Mouse (Mus musculus) naive thymus-derived CD4-positive, alpha-beta T cell, adult 2 months (primary cell): ENCODE data around the gene Rapgef3.

Source experiments
- DNase-seq: peaks from one replicate; pipeline ENCODE4 v3.0.0-alpha.2; 2011; ENCODE audit warnings: low read depth

Gene Rapgef3

DNA sequence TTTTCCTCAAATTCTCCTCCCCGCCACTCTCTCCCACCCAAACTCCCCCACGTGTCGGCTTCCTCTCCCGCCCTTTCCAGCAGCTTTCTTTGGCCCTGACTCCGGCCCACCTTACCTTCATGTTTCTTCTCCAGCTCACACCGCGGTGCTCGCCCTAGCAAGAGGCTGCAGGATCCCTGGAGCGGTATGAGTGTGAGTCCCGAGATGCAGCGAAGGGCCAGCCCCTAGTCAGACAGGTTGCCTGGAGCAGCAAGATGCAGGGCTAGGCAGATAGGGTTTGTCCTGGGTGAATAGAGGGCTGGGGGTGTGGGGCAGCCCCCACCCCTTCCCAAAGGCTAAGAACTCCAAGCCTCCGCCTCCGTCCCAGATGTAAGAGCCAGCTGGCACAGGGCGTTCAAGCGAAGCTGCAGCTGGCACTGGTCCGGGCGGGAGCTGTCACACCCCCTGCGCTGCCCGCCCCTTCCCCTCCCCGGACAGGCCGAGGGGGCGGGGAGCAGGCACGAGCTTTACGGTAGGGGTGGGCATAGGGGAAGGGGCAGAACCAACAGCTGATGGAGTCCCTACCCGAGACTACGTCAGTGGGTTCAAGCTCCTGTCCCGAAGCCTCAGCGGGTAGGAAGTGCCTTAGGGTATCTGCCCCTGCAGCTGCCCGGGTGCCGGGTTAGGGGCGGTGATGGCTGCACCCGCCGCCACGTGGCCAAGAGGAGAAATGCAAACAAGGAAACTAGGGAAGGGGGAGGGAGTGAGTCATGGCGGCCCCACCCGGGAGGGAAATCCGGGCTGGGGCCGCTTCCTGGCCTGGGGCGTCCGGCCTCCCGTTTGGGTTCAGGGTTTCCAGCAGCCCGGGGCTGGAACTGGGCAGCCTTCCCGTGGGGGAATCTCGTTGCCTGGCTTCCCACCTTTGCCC lies at the start of gene Rapgef3:
TSS of gene Rapgef3 (minus strand) at position 693 of the 907 bp plus-strand sequence.
- peak; percentile 84 for DNase-seq

DNA sequence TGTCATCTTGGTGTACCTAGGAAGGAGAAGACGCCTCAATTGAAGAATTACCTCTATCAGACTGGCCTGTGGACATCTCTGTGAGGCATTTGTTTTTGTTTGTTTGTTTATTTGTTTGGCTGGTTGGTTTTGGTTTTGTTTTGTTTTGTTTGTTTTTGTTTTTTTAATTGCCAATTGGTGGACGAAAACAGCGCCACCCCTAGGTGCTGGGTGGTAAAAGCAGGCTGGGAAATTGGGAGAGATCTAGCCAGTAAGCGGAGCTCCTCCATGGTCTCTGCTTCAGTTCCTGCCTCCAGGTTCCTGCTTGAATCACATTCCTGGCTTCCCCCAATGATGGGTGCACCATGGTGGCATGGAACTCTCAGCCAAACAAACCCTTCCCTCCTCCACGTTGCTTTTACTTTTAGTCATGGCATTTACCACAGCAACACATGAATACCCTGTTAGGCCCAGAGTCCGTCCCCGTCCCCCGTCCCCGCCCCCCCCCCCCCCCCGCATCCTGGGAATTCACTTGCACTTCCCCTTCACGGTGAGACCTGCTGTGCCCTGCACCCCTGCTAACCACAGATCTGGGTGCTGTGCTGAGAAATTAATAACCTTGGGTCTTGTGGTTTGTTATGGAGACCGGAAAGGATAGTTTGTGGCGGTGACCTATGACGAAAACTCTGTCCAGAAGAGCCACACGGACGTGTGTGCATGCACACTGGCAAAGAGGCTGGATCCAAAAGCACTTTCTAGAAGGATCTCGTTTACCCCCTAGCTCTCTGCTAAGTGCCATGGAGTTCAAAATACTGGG lies 48.6 kb upstream of the Rapgef3 start:
- no peak for DNase-seq

DNA sequence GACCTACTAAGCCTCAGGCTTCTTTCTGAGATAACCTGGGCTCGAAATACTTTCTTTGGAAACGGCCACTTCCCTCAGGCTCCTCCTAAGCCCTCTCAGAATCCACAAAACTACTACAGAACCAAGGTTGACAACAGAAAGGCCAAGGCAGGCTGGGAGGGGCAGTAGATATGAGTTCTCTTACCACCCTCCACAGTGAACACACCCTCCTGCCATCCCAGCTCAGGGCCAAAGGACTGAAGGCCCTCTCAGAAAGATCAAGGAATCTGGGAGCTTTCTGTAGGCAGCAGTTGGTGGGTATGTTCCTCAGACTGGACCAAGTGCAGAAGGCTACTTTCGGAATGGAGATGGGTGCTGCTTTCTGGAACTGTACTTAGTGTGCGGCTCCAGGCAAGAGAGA lies 47.5 kb upstream of the Rapgef3 start:
- DNase-seq: no peak

DNA sequence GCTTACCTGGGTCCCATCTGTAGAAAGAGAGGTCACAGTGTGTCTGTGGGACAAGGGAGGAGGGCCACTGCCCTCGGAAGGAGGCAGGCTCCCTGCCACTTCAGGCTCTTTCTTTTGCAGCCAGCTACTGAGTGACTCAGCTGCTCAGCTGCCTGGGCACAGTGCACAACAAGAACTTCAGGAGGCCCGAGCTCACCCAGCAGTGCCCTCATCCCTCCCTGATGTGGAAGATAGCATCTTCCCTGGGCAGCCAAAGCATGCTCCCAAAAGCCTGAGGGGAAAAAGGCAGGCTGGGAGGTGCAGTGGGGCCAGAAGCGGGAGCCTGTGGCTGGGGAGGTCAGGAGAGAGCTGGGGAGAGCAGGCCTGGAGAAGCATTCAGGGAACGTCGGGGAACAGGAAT lies 46.9 kb upstream of the Rapgef3 start:
- DNase-seq: no peak

DNA sequence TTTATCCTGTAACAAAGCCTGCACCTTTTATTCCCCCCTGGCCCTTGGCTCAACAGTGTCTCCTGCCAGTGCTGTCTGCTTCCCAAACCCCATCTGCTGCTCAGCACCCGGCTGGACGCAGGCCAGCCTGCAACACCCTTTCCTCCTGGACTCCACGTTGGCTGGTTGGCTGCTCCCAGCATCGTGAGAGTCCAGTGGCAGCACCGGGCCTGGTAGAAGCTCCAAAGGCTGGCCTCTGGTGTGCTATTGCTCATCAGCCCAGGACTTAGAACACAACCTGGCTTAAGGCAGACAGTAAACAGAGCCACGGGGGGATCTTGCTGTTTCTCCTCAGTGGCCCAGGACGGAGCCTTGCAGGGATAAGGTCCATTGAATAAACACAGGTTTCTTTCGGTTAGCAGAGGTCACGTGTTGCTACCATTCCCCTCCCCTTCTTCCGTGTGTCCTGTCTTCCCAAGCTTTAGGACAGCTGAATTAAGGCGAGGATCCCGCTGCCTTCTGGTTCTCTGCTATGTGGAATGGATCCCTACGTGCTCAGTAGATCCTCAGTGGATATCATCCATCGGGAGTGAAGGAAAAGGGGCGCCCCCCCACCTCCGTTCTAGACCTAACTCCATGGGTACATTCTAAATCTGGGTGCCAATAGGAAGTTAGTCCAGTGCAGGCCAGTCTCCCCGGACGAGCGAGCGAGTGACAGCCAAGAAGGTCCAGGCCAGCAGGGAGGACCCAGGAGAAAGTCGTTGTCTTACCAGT lies 45.9 kb upstream of the Rapgef3 start:
- no peak for DNase-seq

DNA sequence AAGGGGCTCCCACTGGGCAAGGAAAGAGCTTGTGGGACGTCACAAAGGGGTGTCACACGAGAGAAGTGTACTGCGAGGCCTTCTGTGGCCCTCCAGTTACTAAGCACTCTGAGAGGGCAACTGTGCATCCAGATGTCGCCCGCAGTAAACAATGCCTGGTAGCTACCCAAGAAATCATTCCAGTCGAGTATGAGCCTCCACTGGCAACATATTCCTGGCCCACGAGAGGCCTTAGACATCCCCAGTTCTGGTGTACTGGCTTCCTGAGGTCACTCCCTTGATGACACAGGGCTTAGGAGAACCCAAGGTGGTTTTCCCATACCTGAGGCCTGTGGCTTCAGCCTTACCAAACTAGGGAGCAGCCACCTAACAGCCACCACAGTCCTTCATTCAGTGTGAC lies 45.1 kb upstream of the Rapgef3 start:
- DNase-seq: no peak

DNA sequence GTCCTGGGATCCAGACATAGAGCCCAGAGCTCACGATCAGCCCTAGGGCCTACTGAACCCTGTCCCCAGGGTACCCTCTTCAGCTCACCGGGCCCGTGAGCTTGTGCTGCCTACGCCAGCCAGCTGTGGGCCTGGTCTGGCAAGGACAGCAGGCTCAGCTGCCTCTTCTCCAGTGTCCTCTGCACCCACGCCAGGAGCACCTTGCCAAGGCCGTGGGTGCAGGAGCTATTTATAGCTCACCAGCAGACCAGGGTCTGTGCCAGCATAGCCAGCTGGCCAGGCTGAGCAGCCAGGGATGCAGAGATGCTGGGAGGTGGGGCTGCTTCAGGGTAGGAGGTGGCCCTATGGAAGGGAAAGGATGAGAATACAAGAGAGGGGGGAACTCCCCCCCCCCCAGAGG lies 44.4 kb upstream of the Rapgef3 start:
- DNase-seq: no peak

DNA sequence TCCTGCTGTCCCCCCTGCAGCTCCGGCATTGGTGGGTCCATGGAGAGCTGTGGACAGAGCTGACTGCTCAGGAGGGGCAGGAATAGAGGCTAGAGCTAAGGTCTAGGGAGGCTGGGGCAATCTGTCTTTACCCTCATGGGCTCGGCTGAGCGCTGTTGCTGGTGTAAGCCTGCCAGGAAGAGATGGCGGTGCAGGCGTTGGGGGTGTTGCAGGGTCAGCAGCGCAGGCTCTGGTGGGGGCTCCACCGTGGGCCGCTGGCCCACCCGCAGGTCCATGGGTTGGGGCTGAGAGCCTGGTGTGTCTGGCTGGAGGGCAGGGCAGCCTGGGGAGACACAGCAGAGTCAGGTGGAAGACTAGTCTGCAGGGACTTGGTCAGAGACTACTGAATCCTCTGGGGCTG lies 43.5 kb upstream of the Rapgef3 start:
- no peak for DNase-seq

DNA sequence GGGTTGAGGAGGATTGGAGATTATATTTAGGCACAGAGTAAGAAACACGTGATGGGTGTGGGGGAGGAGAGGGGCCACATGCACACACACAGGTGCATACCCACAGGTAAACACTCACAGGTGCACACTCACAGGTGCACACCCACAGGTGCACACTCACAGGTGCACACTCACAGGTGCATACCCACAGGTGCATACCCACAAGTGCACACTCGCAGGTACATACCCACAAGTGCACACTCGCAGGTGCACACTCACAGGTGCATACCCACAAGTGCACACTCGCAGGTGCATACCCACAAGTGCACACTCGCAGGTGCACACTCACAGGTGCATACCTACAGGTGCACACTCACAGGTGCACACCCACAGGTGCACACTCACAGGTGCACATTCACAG lies 42.6 kb upstream of the Rapgef3 start:
- DNase-seq: no peak

DNA sequence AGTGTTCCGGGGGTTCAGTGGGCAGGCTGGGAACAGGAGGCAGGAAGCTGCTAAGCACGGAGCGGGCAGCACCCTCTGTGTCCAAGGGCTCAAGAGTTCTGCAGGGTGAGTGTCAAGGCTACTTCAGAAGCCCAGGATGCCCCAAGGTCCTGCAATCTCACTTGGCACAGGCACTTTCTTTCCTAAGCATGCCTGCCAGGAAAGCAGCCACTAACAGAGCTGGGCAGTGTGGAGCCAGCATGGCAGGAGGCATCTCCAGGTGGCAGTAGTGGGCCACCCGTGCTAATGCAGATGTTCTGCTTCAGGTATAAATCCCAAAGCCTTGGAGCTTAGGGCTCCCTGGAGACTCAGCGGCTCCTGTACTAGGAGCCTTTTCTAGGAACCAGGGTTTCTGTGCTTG lies 42.2 kb upstream of the Rapgef3 start:
- no peak for DNase-seq

DNA sequence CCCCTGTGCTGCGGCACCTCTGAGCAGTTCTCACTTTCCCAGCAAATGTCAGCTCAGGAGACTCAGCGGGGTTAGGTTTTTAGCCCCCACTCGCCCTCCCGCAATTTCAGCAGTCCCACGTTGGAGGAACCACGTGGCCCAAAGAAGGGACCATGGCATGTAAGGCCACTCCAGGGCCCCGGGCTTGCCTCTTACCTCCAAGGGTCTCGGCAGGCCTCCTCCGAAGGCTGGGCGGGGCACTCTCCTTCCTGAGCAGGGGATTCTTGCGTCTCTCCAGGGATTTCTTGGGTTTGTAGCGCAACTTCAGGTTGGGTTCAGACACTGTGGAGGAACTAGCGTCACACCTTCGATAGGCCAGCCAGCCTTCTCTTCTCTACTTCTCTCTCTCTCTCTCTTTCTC lies 41.4 kb upstream of the Rapgef3 start:
- no peak for DNase-seq

DNA sequence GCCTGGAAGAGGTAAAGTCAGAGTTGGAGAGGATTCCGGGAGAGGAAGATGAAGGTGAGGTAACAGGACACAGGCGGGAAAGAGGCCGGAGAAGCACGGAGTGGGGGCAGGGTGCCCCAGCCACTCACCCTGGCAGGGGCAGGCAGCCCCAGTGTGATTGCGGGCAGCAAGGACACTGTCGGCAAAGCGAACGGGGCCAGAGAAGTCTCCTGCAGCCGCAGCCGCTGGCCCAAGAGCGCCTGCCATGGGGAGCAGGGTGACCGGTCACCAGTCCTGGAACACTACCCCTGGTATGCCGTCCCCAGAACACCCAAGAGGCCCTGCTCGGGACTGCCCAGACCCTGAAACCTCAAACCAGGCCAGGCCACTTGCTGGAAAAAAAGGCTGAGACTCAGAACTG lies 40.8 kb upstream of the Rapgef3 start:
- DNase-seq: no peak

DNA sequence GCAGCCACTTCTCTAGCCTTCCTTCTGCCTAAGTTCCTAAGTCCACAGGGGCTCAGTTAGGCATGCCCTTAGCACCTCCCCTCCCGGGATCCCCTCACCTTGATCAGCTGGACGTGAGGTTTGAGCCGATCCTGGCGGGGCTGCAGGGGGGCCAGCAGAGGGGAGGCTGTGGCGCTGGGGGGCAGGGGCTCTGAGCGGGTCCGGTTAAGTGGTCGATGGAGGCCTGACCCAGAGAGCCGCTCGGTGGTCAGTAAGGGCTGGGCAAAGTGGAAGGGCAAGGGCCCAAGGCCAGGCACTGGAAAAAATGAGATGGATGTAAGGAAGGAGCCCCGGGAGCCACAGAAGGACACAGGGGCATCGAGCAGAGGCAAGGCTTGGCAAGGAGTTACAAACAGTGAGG lies 40.1 kb upstream of the Rapgef3 start:
- no peak for DNase-seq

DNA sequence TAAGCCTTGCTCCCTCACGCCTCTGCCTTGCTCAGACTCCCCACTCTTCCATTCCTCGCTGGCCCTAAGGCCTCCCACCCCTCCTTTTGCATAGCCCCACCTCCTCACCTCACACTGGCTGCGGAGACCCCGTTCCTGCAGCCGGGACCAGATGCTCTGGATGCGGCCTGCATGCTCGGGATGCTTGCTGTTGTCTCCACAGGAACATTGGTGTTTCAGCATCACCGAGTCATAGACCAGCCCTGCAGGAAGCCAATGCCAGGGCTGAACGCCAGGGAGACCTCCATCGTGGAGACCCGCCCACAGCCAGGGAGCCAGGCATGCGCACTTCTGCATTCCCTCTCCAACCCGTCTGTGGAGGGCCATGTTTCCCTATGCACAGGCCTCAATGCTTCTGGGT lies 34.8 kb upstream of the Rapgef3 start:
- no peak for DNase-seq

DNA sequence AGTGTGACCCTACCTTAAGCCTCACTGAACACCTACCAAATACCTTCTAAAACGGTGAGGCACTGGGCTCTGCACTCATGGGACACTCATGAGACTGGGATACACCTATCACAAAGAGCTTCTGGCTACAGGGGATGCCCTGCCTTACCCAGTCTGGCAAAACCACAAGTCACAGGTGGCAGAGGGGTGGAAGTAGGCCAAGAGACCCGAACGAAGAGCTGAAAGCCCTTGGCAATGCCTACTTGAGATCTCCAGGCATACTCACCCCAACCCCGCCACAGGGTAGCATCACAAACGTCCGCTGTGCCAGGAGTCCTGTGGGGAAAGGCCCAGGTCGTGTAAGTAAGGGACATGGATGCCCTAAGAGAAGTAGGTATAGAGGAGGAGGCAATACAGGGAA lies 34.0 kb upstream of the Rapgef3 start:
- DNase-seq: no peak

DNA sequence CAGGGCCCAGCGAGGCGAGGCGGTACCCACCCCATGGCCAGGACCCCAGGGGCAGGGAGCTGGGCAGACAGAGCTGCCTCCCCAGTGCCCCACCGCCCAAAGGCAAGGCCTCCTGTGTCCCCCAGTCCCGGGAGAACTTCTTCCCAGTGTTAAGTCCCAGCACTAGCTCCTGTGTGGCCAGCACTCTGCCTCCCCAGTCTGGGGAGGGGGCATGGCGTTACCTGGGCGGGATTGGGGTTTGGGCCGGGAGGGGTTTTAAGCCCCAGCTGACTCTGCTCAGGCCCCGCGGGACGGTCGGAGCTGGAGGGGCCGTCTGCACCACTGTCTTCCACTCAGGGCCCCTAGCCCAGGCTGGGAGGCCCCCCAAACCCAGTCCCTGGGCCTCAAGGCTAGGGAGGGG lies 33.1 kb upstream of the Rapgef3 start:
- DNase-seq: no peak

DNA sequence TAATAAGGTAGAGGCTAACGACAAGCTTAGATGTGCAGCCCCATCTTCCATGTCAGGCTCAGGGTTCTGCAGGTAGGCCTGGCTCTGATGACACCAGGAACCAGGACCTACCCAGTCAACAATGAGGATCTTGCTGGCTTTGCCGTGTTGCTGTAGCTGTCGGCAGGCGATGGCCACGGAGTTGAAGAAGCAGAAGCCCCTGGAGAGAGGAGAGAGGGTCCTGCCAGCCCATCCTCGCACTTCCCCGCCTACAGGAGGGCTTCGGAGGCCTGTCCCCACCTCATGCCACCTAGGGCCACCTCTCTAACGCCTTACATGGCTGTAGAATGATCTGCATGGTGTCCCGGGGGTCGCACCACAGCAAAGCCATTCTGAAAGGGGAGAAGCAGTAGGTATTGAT lies 31.7 kb upstream of the Rapgef3 start:
- DNase-seq: no peak

DNA sequence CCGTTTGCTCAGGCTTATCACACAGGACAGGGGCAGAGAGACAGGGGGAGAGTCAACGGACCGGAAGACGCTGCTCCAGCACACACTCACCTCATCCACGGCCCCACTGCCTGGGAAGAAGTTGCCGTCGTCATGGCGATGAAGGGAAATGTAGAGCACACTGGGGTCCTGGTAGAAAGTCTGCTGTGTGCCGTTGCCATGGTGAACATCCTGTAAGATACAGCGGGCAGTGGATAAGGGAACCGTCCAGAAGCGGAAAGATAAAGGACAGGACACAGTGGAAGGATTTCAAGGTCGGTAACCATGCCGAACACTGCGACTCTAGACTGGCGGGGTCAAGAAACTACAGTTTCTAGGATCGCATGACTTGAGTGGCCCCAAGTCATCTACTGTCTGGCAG lies 30.4 kb upstream of the Rapgef3 start:
- no peak for DNase-seq

DNA sequence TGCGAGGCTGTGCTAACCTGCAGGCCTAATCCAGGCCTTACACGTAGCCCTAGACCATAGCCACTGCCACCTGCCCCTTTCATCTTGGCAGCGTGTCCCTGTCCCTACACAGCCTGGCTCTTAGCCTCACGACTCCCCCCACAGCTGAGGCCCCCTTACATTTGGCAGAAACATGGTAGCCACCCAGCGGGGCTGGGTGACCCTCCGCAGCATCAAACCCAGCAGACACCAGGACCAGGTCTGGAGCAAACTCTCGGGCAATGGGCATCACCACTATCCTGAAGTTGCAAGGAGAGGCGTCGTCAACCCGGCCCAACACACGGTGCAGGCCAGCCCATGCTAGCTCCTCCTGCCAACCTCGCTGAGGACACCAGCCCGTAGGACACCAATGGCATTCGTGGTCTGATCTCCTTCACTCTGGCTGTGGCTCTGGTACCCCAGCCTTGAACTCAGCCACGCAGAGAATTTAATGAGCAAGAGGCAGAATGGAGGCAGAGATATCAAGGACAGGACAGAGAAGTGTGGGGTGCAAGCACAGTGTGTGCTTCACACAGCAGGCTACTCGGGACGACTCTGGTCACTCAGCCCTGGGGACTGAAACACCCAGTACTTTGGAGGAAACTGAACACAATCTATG lies 29.0 kb upstream of the Rapgef3 start:
- no peak for DNase-seq

DNA sequence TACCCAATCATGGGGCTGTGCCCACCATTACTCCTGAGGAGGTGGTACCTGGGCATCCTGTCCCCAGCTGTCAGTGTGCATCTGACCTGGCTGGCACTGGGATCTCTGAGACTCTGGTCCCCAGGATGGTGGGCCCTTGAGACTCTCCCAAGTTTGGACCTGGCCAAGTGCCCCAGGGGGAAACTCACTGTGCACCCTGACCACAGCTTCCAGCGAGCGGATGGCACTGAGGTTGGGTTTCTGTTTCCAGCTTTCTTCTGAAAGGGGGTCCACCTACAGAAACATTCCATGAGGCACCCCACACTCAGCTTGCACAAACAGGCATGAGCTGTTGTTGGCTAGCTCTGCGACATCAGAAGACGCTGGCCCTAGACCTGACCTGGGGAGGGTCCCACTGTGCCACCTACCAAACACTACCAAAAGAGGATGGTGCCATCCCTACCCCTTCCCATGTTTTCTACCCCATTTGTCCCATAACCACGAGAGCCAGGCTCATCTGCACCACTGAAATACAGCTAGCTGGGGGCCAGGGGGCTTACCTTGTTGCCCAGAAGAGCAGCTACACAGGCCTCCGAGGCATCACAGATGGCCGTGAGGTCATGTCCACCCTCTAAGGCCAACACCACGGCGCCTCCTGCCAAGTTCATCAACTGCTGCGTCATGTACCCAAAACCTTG lies 27.9 kb upstream of the Rapgef3 start:
- DNase-seq: no peak

DNA sequence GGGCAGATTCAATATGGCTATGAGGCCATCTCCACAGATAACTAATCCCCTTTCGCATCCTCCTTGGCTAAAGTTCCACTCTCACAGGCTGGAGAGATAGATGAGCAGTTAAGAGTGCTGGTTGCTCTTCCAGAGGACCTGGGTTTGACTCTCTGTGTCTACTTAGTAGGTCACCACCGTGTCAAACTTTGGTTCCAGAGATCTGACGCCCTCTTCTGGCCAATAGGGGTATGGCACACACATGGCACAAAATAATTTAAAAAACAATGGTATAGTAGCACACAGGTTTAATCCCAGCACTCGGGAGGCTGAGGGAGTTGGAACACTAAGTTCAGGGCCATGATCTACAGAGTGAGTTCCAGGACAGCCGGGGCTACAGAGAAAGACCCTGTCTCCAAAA lies 26.5 kb upstream of the Rapgef3 start:
- no peak for DNase-seq
